Mouse (Mus musculus) Patski (cell line): ENCODE results near the gene Fgd2. TPM values are rescaled to one million over a fixed set of nuclear protein-coding genes. Genes with fewer than 3 reads are reported as not detected.
"Not testable (repeated sequence)": the region's sequence is repeated elsewhere in the genome, so short reads cannot be mapped to it uniquely, and the experiment has no call there.

Experiments
- ATAC-seq: fragments of 100-300 bp; one replicate; pipeline ENCODE4 v1.8.0; 2021
- CTCF ChIA-PET: fragments of 350-600 bp; sonication (Branson Sonifier 250); formaldehyde crosslinking; loops from one replicate; lab custom pipeline; 2022; ENCODE audit warnings: inconsistent platforms; lab: Charles Lee
- POLR2A ChIA-PET: fragments of 350-600 bp; sonication (Branson Sonifier 250); formaldehyde crosslinking; loops from one replicate; lab custom pipeline; 2022; ENCODE audit warnings: antibody characterized with exemption, inconsistent platforms; lab: Charles Lee
- DNase-seq: peaks from one replicate; pipeline ENCODE4 v3.0.0-alpha.2; 2011; ENCODE audit warnings: low read depth, low spot score
- H3K27me3 ChIP-seq: fragments of 371-371 bp; one replicate; pipeline ENCODE4 v1.5.1; 2021
- CTCF ChIP-seq: fragments of 100-300 bp; IDR thresholded peaks from one replicate; pipeline ENCODE4 v1.5.1; 2021
- in situ Hi-C: fragments of 300-500 bp; cut with MboI; formaldehyde crosslinking; loops from 3 replicates; pipeline ENCODE4 v1.11.1; 2018; ENCODE audit warnings: low pct_unique_long_range_greater_than_20kb, mixed read lengths
- polyA plus RNA-seq: library from polyadenylated mRNA; unstranded; gene quantifications from one replicate; pipeline ENCODE4 v1.2.3, GENCODE M21; 2021

Gene Fgd2
- polyA plus RNA-seq, 1 experiment from 2014 or later, result 0.46 TPM

DNA sequence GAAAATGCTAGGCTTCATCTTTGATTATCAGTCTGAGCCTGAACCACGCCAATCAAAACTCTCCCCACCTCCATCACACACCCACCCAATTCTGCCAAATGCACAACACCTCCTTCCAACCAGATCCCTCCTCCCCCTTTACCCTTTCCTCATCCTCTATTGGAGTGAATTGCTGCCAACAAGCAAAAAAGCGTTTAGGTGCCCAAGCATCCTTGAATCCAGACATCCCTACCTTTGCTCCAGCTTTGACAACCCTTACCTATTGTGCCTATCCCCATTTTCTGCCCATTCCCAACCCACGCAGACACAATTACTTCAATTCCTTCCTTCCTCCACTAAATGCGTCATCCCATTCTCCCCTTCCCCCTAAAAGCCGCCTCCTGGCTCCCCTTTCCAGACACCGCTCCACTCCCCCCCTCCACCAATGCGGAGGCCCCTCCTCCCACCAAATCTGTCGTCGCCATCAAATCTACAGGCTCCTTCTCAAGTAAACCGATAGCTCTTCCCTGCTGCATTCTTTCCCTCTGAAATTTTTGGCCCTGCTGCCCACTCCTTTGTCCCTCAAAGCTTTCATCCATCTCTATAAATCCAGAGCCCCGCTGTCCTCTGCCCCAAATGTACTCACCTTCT is 14.1 kb upstream of the Fgd2 start:
- ChIA-PET CTCF (interaction anchor here (2.4 to 2.6 kb wide), 2 partner anchors 25 to 78 kb away, joined by 9 to 12 read pairs; partner anchors contain the start of gene BC004004), POLR2A (interaction anchor here (1.1 to 2.5 kb wide), 3 partner anchors 7 to 25 kb away, joined by 3 to 11 read pairs (median 3); no protein-coding TSS in a partner anchor)
- no peak for TF ChIP-seq CTCF
- in situ Hi-C loops, result no loop called here
- H3K27me3 ChIP-seq, result no peaks in the 10 kb centered on the region
- DNase-seq (no peak), ATAC-seq (no peak)

DNA sequence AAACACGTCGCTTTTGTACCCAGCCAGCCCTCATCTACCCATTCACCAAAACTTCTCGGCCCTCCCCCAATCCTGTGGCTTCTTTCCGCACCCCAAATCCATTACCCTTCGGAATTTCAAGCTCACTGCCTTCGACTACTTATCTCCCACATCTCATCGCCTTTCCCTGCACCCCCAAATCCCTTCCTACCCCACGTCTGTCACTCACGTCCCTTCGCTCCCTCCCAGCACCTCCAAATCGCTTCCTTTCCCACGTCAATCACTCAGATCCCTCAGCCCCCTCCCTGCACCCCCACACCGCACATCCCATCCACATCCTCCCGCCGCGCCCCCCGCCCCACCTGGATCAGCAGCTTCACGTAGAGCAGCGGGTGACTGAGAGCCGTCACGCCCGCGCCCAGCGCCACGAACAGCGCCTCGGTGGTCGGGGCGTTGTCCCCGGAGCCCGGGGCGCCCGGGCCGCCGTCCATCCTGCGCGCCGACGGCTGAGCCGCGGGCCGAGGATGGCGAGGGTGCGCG is 13.5 kb upstream of the Fgd2 start:
- no peaks in the 10 kb centered on the region for H3K27me3 ChIP-seq
- in situ Hi-C loops, result no loop called here
- DNase-seq, result no peak
- ATAC-seq, result peak; percentile 29
- CTCF ChIA-PET, result interaction anchor here (1.0 to 2.6 kb wide), 4 partner anchors 8 to 87 kb away, joined by 3 to 12 read pairs (median 6); partner anchors contain the start of gene BC004004
- POLR2A ChIA-PET, result interaction anchor here (0.5 to 2.5 kb wide), 5 partner anchors 8 to 242 kb away, joined by 3 to 11 read pairs (median 3); no protein-coding TSS in a partner anchor
- TF ChIP-seq CTCF, result no peak

DNA sequence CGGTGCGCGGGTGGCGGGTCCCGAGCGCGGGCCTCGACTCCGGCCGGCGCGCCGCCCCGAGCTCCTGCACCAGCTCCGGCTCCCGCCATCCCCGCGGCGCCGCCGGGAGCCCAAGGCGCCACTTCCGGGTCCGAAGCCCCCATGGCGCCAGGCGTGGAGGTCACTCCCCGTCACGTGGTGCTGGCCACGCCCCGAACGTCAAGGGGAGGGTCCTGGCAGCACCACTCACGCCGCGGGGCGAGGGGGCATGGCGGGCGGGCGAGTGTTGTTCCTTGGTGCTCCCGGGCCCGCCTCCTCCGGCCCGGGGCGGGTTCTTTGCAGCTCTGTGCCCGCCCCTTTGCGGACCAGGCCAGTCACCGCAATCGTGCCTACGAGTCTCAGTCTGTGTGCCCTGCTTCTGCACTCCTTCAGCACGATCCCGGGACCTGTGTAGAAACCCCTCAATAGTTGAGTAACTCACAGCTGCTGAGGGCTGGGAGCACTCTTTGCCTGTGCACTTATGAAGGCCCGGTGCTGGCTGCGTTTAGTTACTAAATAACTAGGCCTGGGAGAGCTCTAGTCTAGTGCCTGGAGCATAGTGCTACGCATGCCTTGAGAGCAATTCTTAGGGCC is 13.0 kb upstream of the Fgd2 start, which contains the start of gene Mtch1:
Mtch1 (minus strand) TSS at position 290 of the 612 bp plus-strand sequence.
- ChIA-PET POLR2A (interaction anchor here (0.5 to 2.5 kb wide), 5 partner anchors 8 to 241 kb away, joined by 3 to 11 read pairs (median 3); no protein-coding TSS in a partner anchor), CTCF (interaction anchor here (1.0 to 2.6 kb wide), 5 partner anchors 9 to 88 kb away, joined by 3 to 12 read pairs (median 4); partner anchors contain the start of gene BC004004)
- no peaks in the 10 kb centered on the region for H3K27me3 ChIP-seq
- TF ChIP-seq CTCF, result no peak
- in situ Hi-C loops, result no loop called here
- ATAC-seq (peak; percentile 86), DNase-seq (peak; percentile 77)

DNA sequence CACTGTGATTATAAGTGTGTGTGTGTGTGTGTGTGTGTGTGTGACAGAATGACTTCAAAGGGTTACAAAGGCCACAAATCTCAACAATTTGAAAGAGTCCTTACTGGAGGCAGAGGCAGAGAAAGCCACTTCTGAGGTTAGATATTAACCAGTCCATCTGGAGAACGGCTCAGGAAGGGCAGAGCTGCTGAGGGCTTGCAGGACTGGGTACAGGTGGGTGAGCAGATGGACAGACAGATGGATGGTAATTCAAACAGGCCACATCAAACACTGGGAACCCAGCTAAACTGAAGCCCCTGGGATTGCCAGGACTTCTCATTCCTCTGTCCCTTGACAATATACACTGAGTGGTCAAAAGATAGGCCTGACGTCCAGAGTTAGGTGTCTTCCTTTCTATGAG is 11.7 kb upstream of the Fgd2 start:
- ATAC-seq (no peak), DNase-seq (no peak)
- POLR2A ChIA-PET, result no interaction called here
- in situ Hi-C loops, result no loop called here
- CTCF ChIA-PET, result interaction anchor here (2.4 kb wide), 1 partner anchor 22 kb away, joined by 9 read pairs; no protein-coding TSS in a partner anchor
- H3K27me3 ChIP-seq, result no peaks in the 10 kb centered on the region
- no peak for TF ChIP-seq CTCF

DNA sequence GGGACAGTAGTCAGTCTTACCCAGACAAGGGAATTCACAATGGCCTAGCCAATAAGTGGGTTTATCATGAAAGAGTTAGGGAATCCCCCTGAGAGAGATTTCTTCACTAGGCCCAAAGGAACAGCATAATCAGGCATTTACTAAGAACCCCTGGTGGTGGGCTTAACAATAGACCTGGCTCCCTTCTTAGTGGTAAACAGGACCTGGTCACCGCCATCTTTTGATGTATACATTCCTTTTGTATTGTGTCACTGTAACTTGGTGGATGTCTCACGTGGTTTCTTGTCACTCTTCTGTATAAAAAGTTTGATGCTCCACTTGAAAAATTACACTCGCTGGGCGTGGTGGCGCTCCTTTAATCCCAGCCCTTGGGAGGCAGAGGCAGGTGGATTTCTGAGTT is 9.7 kb upstream of the Fgd2 start:
- CTCF ChIA-PET, result interaction anchor here (1.3 kb wide), 1 partner anchor 20 kb away, joined by 4 read pairs; no protein-coding TSS in a partner anchor
- in situ Hi-C loops, DNase-seq, POLR2A ChIA-PET, ATAC-seq, H3K27me3 ChIP-seq: not testable (repeated sequence)

DNA sequence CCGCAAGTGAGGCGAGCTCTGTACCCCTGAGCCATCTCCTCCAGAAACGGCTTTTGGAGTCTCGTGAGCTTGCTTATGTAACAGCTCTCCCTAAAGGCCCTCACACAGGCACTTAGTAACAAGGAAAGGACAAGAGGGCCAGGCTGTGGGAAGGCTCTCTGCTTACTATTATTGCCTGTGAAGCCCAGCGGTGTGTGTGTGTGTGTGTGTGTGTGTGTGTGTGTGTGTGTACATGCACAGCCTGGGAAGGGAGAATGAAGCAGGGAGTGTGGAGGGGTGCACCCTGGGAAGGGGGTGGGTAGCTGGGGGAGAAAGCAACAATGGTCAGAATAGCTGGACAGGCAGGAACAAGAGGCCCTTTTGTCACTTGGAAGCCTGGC is 5.3 kb upstream of the Fgd2 start:
- TF ChIP-seq CTCF, result no peak
- POLR2A ChIA-PET, result interaction anchor here (1.4 kb wide), 1 partner anchor 58 kb away, joined by 3 read pairs; no protein-coding TSS in a partner anchor
- CTCF ChIA-PET, result interaction anchor here (2.6 kb wide), 1 partner anchor 16 kb away, joined by 11 read pairs; no protein-coding TSS in a partner anchor
- in situ Hi-C loops, result no loop called here
- no peak for DNase-seq
- ATAC-seq, result no peak
- H3K27me3 ChIP-seq, result no peaks in the 10 kb centered on the region

DNA sequence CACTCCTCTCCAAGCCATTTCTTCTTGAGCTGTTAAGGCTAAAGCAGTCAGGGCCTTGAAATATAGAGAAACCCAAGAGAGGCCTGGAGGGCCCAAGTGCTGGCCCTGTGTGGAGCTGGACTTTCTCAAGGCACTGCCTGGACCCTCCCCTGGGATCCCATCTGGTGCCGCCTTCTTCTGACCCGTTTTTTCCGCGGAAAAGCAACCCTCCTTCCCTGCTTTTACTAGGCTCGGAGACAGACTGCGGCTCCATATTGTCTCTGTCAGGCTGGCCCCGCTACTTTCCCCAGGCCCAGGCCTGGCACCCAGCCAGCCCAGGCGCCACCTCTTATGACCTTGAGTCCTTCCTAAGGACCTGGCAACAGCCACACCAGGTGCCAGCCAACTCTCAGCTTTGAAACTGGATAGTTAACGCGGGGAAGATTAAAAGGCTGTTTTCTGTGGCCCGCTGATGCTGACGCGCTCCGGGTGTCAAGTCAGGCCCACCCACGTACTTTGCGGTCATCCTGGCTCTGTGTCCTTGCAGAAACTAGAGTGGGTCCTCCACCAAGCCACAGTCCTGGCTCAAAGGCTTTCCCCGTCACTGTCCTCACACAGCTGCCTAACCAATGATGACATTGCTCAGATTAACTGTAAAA is 4.8 kb upstream of the Fgd2 start:
- CTCF ChIA-PET, result interaction anchor here (1.0 to 2.6 kb wide), 2 partner anchors 15 to 87 kb away, joined by 3 to 11 read pairs; partner anchors contain the start of gene BC004004
- no peaks in the 10 kb centered on the region for H3K27me3 ChIP-seq
- POLR2A ChIA-PET, result interaction anchor here (1.4 kb wide), 1 partner anchor 58 kb away, joined by 3 read pairs; no protein-coding TSS in a partner anchor
- in situ Hi-C loops, result no loop called here
- no peak for TF ChIP-seq CTCF
- no peak for ATAC-seq
- DNase-seq, result no peak

DNA sequence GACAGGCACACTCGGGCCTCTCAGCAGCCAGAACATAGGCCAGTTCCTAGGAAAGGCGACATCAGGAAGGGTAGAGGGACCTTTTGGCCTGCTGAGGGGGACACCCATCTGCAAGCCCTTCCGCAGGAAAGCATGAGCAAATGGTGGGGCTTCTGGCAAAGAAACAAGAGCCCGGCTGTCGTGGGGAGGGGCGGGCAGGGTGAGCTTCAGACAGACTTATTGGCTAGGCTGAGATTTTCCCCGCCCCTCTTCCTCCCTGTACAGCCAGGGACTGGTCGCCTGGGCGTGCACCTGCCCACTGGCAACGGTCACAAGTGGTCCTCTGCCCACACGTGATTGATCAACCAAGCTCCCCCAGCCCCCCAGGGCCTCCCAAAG is 4.2 kb upstream of the Fgd2 start:
- H3K27me3 ChIP-seq, result no peaks in the 10 kb centered on the region
- POLR2A ChIA-PET, result interaction anchor here (1.4 kb wide), 1 partner anchor 59 kb away, joined by 3 read pairs; no protein-coding TSS in a partner anchor
- in situ Hi-C loops, result no loop called here
- CTCF ChIA-PET, result interaction anchor here (1.0 to 2.6 kb wide), 2 partner anchors 15 to 88 kb away, joined by 3 to 11 read pairs; partner anchors contain the start of gene BC004004
- no peak for TF ChIP-seq CTCF
- DNase-seq (no peak), ATAC-seq (no peak)

DNA sequence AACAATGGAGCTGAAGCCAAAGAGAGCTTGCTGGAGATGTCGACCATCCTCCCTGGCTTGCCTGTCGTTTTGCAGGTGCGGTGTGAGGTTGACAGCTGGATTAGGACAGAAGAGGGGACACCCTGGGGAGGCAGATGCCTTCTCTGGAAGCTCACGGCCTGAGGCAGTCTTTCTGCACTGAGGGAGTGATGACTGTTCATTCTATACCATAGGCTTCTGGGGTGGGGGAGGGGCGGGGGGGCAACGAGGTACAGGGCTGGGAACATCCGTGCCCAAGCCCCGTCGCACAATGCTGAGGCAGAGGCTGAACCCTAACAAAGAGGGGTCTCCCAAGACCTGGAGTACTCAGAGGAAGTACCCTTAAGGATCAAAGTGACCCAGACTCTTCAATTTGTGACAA is 3.8 kb upstream of the Fgd2 start:
- in situ Hi-C loops, result no loop called here
- ChIA-PET POLR2A (interaction anchor here (1.4 kb wide), 1 partner anchor 59 kb away, joined by 3 read pairs; no protein-coding TSS in a partner anchor), CTCF (interaction anchor here (1.0 to 2.6 kb wide), 2 partner anchors 14 to 88 kb away, joined by 3 to 11 read pairs; partner anchors contain the start of gene BC004004)
- no peaks in the 10 kb centered on the region for H3K27me3 ChIP-seq
- ATAC-seq (no peak), DNase-seq (no peak)
- TF ChIP-seq CTCF, result no peak

DNA sequence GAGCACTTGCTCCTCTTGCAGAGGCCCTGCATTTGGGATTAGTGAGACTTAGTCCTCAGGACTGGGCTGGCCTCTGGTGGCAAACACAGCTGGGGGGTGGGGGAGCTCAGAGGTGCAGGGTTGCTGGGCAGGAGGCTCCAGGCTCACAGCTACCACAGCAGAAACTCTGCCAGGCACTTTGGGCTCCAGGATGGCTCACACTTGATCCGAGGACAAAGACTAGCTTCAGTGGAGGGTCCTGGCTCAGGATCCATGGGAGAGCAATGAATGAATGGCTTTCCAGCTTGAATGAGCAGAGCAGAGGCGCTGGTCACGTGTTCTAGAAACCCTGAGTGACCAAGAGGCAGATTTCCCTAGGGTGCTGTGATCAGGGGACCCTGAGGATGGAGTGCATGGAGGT is 1.8 kb upstream of the Fgd2 start:
- ATAC-seq, result no peak
- DNase-seq, result no peak
- CTCF ChIA-PET, result interaction anchor here (2.7 kb wide), 1 partner anchor 12 kb away, joined by 7 read pairs; no protein-coding TSS in a partner anchor
- POLR2A ChIA-PET, result no interaction called here
- in situ Hi-C loops, result no loop called here
- no peak for TF ChIP-seq CTCF
- no peaks in the 10 kb centered on the region for H3K27me3 ChIP-seq
